Mouse (Mus musculus) cerebellum, postnatal 25 days (tissue): ENCODE data around the gene Arl9.
"Not testable (repeated sequence)": the region's sequence is repeated elsewhere in the genome, so short reads cannot be mapped to it uniquely, and the experiment has no call there.

ENCODE experiments used
- DNase-seq, 2 experiments: peaks; one replicate each; pipeline ENCODE4 v3.0.0; 2021; ENCODE audit warnings: mixed read lengths in 2 of 2

Gene Arl9

GRCm38 (mm10) chr5:77004051-77004821 is at the start of gene Arl9:
Gene Arl9, plus strand, starts transcription at chr5:77004055.
- no peak for DNase-seq

- DNase-seq, result no peak
Measured at GRCm38 (mm10) chr5:76954271-76954900, 49.5 kb upstream of the Arl9 start.

DNA sequence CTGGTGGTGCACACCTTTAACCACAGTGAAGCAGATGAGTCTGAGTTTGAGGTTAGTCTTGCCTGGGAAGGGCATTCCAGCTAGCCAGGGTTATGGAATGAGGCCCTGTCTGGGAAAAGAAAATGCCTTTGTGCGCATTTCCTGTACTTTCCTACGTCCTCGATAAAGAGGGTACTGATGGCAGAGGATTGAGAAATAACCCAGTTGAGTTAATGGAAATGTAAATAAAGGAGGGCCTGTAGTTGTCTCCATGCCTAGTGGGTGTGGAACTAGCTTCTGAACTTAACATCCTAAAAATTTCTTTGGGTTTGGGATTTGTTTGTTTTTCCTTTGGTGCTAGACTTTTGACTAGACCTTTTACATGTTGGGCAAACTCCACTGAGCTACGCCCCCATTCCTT is 48.4 kb upstream of the Arl9 start:
- DNase-seq, result no peak

GRCm38 (mm10) chr5:76957954-76958353 is 45.9 kb upstream of the Arl9 start:
- no peak for DNase-seq

DNA sequence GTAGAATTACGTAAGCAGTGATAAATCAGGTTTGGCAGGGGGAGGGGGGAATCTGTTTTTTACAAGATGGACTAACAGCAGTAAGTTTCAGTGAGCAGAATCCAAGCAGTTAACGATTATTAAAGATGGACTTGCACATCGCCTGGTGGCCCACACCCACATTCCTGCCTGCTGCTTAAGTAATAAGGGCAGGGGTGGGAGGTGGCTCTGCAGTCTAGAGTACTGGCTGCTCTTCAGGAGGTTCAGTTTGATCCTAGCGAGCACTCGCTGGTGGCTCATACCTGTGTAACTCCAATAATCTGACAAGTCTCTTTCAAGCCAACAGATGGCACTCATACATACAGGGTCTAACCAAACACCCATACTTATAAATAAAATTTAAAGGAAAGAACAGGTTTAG is 44.3 kb upstream of the Arl9 start:
- no peak for DNase-seq

DNA sequence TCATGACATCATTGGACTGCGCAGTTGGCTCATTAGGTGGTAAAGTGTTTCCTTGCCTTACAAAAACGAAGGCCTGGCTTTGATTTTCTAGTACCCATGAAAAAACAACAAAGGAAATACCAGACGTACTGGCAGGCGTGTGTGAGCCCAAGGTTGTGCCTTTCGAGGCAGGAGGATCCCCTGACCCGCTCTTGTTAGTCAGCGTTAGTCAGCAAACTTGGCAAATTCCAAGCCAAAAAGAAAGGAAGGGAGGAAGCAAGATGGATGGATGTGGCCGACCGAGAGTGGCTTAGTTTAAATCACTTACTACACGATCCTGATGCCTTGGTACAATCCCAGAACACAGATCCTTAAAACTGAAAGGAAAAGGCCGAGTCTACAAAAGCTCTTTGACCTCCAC is 41.3 kb upstream of the Arl9 start:
- DNase-seq, result no peak

DNA sequence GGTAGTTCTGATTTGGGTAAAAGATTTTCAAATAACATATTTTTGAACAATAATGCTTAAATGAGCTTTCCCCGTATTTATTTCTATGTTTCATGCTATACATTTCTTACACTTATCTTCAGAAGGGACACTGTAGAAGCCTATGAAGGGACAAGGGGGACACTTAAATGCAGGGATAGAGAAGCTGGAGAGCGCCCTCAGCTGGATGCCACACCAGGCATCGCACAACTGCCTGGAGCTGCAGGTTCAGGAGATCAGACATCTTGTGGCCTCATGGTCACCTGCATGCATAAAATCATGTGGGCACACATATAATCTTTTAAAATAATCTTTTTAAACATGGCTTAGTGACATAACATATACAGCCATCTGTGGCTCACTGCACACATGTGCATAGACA is 39.2 kb upstream of the Arl9 start:
- no peak for DNase-seq

DNA sequence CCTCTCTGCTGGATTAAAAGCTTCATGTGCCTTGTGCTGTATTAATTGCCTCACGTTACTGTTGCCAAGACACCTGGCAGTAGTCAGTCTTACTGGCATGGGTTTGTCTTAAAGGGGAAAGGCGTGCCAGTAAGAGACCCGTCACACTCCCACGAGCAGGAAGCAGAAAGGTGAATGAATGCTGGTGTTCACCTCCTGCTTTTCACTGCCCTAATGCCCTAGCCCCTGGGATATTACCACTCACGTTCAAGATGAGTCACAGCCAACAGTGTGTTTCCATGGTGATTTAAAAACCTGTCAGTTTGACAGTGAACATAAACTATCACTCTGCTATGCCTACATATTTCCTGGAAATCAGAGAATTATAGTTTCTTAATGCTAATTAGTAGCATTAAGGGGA is 34.6 kb upstream of the Arl9 start:
- no peak for DNase-seq

DNA sequence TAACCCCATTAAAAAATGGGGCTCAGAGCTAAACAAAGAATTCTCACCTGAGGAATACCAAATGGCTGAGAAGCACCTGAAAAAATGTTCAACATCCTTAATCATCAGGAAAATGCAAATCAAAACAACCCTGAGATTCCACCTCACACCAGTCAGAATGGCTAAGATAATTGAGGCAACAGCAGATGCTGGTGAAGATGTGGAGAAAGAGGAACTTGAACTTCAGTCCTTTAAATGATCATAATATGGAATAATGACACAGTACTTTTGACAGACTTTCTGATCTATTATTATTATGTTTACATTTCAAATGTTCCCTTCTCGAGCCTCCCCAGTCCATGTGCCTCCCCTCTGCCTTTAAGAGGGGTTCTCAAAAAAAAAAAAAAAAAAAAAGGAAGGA is 32.7 kb upstream of the Arl9 start:
- DNase-seq, result not testable (repeated sequence)

- no peak for DNase-seq
Measured at GRCm38 (mm10) chr5:76973488-76973887, 30.4 kb upstream of the Arl9 start.

DNA sequence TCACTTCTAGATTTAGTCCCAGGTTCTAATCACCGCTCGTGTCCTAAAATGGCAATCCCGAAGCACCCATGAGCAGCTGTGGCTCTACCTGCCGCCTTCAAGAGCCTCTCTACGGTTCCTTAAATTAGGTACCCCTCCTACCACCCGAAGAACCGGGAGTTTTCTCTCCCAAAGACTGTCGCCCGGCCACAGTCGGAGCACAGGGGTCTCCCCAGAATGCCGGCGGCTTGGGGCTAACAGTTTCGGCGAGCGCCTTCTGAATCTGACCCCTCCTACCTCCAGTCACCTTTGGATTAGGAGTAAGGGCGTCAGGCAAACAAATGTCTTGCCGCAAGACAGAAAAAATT is 29.7 kb upstream of the Arl9 start:
- DNase-seq, result no peak

DNA sequence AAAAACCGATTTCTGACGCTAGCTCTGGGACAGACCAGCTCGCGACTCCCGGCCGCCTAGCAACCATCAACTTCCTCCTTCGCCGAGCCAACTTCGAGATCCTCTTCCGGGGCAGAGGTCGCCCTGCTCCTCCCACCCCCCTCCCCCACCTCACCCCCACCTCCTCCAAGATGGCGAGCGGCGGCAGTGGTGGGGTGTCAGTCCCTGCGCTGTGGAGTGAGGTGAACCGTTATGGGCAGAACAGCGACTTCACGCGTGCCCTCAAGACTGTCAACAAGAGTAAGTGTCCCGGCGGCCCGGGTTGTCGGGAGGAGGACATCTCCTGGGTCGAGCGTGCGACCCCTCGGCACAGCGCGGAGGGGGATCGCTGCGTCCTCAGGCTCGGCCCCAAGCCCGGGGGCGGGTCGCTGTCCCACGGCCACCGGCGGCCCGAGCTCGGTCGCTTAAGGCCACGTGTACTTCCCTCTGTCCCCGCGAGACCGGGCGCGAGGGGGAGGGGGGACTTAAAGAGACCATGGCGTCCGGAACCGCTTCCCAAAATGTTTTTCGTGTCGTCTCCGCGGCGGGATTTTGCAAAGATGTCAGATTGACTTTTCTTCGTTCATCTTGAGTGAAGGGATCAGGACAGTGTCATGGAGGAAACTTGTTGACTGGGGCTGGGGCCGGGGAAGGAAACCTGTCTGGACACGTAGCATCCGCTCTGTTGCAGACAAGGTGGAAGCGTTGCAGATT is 29.1 kb upstream of the Arl9 start, which contains the start of gene Srp72:
Srp72 (plus strand) TSS at position 130 of the 732 bp plus-strand sequence.
- peak; percentile 83 to 92 for DNase-seq

- no peak for DNase-seq
Measured at GRCm38 (mm10) chr5:76975736-76976135, 28.1 kb upstream of the Arl9 start.

GRCm38 (mm10) chr5:76984015-76984414 is 19.8 kb upstream of the Arl9 start:
- DNase-seq, result no peak

DNA sequence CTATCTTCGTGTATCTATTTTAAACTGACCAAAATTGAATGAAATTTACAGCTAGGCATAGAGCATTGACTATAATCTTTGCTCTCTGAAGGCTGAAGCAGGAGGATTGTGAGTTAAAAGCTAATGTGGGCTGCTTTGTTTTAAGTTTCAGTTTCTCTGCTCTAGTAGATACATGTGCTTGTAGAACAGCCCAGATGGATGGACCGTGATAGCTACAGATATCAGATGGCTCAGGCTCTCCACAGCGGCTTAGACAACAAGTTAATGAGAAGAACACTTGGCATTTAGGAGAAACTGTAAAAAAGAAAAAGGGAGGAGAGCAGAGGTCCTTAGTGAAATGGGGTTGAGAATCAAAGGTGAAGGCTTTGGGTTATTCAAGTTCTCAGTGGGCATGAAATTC is 13.1 kb upstream of the Arl9 start:
- DNase-seq, result no peak

DNA sequence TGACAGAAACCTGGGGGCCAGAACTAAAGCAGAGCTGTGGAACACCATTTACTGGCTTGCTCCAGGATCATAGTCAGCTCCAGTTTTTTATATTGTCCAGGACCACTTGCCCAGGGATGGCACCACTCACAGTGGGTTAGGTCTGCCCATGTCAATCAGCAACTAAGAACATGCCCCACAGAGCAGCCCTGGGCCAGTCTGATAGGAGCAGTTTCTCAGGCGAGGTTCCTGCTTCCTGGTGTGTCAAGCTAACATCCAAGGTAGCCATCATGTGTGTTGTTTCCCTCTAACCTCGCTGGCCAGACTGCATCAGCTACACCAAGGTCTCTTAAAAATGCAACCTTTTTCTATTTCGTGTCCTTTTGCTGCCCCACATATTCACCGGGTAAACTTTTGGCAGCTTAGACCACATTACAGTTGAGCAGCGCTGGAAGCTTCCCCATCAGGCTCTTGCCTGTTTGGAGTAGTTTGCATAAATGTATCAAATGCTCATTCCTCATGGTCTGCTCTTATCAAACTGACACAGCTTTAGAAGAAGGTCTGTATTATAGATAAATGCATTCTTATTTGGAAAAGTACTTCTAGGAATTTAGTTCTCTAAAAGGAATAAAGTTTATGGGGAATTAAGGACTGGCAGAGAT is 10.6 kb upstream of the Arl9 start:
- no peak for DNase-seq

- DNase-seq, result no peak
Measured at GRCm38 (mm10) chr5:76998416-76998815, 5.4 kb upstream of the Arl9 start.

GRCm38 (mm10) chr5:77001192-77001591 is 2.7 kb upstream of the Arl9 start:
- no peak for DNase-seq

GRCm38 (mm10) chr5:77010352-77010751 is 6.5 kb downstream of the Arl9 start:
- no peak for DNase-seq

GRCm38 (mm10) chr5:77011082-77011481 is 7.2 kb downstream of the Arl9 start:
- DNase-seq, result no peak

- no peak for DNase-seq
Measured at GRCm38 (mm10) chr5:77013171-77013570, 9.3 kb downstream of the Arl9 start.

DNA sequence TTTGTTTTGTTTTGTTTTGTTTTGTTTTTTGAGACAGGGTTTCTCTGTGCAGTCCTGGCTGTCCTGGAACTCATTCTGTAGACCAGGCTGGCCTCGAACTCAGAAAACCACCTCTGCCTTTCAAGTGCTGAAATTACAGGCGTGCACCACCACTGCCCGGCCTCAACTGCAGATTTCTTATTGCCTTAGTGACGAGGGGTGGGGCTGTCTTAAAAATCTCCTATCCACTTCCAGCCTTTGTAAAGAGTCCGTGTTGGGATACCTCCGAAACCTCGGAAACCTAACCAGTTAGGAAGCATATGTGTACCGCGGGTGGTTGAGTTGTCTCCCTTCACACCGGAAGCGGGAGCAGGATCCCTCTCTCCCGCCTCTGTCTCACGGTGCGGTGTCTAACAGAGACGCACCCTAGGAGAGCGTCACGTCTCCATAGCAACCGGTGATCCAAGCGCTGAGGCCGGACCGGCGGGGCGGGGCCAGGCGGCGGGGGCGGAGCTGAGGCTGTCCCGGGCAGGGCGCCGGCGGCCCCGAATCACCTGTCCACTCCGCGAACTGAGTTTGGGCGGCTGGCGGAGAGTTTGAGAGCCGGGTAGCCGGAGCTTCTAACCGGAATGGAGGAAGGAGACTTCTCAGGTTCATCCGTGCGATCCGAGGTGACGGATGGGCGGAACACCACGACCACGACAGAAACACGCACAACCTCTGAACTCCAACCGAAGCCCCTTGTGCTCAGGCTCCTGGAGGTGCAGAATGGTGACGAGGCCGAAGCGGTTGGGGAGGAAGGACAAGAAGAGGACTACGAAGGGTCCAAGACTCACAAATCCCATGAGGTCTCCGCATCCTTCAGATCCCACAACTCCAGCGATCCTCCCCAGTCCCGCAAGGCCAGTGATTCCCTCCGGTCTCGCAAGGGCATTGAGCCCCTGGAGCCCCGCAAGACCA is 12.0 kb downstream of the Arl9 start, which contains the start of gene Thegl:
Thegl (plus strand) TSS at position 480 of the 939 bp plus-strand sequence.
- DNase-seq, result peak; percentile 70 to 84
